Mouse (Mus musculus): Measurements from ENCODE around the gene Id3. TPM values are rescaled to one million over a fixed set of nuclear protein-coding genes. Genes with fewer than 3 reads are reported as not detected.

The Id3 gene
- total and polyA plus RNA-seq, 2 experiments from 2014 or later, result 253 to 344 TPM

- WGBS, result 68% methylated on average over 10 of the region's 10 CpGs
- ATAC-seq (no peak), DNase-seq (ENCODE audit: low spot score) (no peak)
- Histone ChIP-seq H3K4me1 (ENCODE audit: insufficient read depth, low read length) (peaks cover 6% of the 10 kb centered on the region; the same call in 1 of the 2 replicates), H3K4me2 (ENCODE audit: low read depth, low read length) (no peak overlapping the region), H3K9me3 (ENCODE audit: low read length) (no peaks in the 10 kb centered on the region), H3K4me3 (ENCODE audit: low read length) (no peak overlapping the region), H3K36me3 (ENCODE audit: insufficient read depth, low read length) (no peaks in the 10 kb centered on the region), H3K9ac (replicated peaks; ENCODE audit: low read length) (no peak overlapping the region), H3K27me3 (ENCODE audit: insufficient read depth, low read length) (no peaks in the 10 kb centered on the region), H3K27ac (no peak overlapping the region)
- TF ChIP-seq CTCF (IDR thresholded peaks at IDR 0.05; ENCODE audit: low read depth), result no peak
These were observed 32.8 kb downstream of the Id3 start for GRCm38 (mm10) chr4:136176022-136176552.

- Histone ChIP-seq H3K36me3 (ENCODE audit: insufficient read depth, low read length) (no peaks in the 10 kb centered on the region), H3K4me2 (ENCODE audit: low read depth, low read length) (no peak overlapping the region), H3K9me3 (ENCODE audit: low read length) (no peaks in the 10 kb centered on the region), H3K9ac (replicated peaks; ENCODE audit: low read length) (no peak overlapping the region), H3K27ac (no peak overlapping the region), H3K27me3 (ENCODE audit: insufficient read depth, low read length) (no peaks in the 10 kb centered on the region), H3K4me3 (ENCODE audit: low read length) (no peak overlapping the region), H3K4me1 (ENCODE audit: insufficient read depth, low read length) (peaks cover 6% of the 10 kb centered on the region; the same call in 1 of the 2 replicates)
- no peak for TF ChIP-seq CTCF (IDR thresholded peaks at IDR 0.05; ENCODE audit: low read depth)
- DNase-seq (ENCODE audit: low spot score), result no peak
- no peak for ATAC-seq
- 40% methylated on average over 8 of the region's 8 CpGs for WGBS
These were observed 33.9 kb downstream of the Id3 start for GRCm38 (mm10) chr4:136177244-136177611.

DNA sequence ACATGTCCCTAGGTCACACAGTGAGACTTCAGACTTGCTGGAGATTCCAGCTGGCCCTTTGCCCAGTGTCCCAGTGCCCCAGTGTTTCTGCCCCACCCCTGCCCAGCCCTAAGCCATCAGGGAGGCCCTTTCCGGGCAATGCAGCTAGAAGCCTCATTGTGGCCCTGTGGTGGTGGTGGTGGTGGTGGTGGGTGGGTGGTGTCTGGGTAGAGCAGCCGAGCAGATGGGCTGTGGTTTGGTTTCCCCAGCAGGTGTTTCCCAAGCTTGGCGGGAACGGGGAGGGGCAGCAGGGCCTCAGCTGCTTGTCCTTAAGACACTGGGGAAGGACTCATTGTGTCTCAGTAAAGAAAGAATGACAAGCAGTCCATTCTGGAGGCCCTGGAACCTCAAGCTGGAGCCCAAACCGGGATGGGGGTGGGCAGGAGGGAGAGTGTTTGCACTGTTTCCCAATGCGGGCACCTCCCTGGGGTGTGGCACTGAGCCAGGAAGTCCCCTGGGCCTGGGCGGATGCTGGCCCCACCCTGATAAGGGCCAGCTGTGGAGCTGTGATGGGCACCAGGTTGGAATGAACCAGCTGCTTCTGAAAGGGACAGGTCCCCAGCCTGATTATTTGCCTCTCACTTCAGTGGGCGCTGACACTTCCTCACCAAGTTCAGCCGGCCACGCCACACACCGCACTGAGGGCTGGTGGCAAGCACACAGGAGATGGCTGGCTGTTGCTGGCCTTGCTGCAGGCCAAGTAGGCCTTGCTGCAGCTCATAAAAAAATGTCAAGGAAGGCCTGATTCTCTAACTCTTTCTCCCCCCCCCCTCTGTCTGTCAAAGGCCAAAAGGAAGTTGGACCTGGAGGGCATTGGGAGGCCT is 34.5 kb downstream of the Id3 start:
- no peak for TF ChIP-seq CTCF (IDR thresholded peaks at IDR 0.05; ENCODE audit: low read depth)
- 29% methylated on average over 11 of the region's 11 CpGs for WGBS
- Histone ChIP-seq H3K9ac (replicated peaks; ENCODE audit: low read length) (no peak overlapping the region), H3K27ac (no peak overlapping the region), H3K4me2 (ENCODE audit: low read depth, low read length) (no peak overlapping the region), H3K27me3 (ENCODE audit: insufficient read depth, low read length) (no peaks in the 10 kb centered on the region), H3K36me3 (ENCODE audit: insufficient read depth, low read length) (no peaks in the 10 kb centered on the region), H3K4me1 (ENCODE audit: insufficient read depth, low read length) (peaks cover 6% of the 10 kb centered on the region; the same call in 1 of the 2 replicates), H3K9me3 (ENCODE audit: low read length) (no peaks in the 10 kb centered on the region), H3K4me3 (ENCODE audit: low read length) (no peak overlapping the region)
- no peak for ATAC-seq
- peak; percentile 59 for DNase-seq (ENCODE audit: low spot score)

DNA sequence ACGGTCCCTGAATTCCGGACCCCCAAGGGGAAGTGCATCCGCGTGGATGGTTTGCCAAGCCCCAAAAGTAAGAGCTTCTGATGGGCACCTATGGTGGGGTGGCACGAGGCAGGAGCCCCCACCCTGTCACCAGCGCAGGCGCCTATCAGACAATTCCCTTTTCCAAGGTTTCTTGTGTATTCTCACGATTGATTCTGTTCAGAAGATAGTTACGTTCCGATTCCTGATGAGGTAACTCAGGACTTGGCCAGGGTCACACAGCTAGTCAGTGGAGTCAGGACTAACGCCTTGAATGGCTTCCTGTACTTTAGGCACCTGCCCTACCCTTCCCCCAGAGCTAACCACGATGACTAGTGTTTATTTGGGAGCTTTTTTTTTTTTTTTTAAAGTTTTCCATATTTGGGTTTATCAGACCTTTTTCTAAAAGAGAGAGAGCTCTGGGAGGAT is 35.2 kb downstream of the Id3 start:
- H3K27me3 ChIP-seq (ENCODE audit: insufficient read depth, low read length), result no peaks in the 10 kb centered on the region
- H3K9me3 ChIP-seq (ENCODE audit: low read length), result no peaks in the 10 kb centered on the region
- peaks cover 6% of the 10 kb centered on the region; the same call in 1 of the 2 replicates for H3K4me1 ChIP-seq (ENCODE audit: insufficient read depth, low read length)
- DNase-seq (ENCODE audit: low spot score), result no peak
- H3K9ac ChIP-seq (replicated peaks; ENCODE audit: low read length), result no peak overlapping the region
- ATAC-seq, result no peak
- no peak overlapping the region for H3K4me3 ChIP-seq (ENCODE audit: low read length)
- no peak for TF ChIP-seq CTCF (IDR thresholded peaks at IDR 0.05; ENCODE audit: low read depth)
- WGBS, result 78% methylated on average over 12 of the region's 12 CpGs
- no peaks in the 10 kb centered on the region for H3K36me3 ChIP-seq (ENCODE audit: insufficient read depth, low read length)
- no peak overlapping the region for H3K27ac ChIP-seq
- H3K4me2 ChIP-seq (ENCODE audit: low read depth, low read length), result no peak overlapping the region

DNA sequence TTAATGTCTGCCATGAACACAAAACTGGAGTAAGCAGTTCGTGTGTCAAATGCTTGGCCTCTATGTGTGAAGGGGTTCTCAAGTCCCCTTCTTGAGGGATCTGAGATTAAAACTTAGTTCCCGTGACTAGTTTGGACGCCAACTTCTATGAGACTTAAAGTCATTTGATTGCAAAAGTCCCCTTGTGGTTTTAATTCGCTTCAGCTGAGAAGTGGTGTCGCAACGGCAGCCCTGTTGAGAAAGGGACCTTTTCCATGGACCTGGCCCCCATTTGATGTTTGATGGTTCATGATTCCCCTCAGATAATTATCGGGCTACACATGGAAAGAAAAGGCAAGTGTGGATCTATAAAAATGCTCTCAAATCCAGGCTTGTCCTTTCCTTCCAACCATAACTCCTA is 36.2 kb downstream of the Id3 start:
- Histone ChIP-seq H3K4me2 (ENCODE audit: low read depth, low read length) (peak overlapping the region; percentile 70), H3K36me3 (ENCODE audit: insufficient read depth, low read length) (no peaks in the 10 kb centered on the region), H3K9ac (replicated peaks; ENCODE audit: low read length) (no peak overlapping the region), H3K27ac (no peak overlapping the region), H3K27me3 (ENCODE audit: insufficient read depth, low read length) (no peaks in the 10 kb centered on the region), H3K9me3 (ENCODE audit: low read length) (no peaks in the 10 kb centered on the region), H3K4me1 (ENCODE audit: insufficient read depth, low read length) (peaks cover 6% of the 10 kb centered on the region; the same call in 1 of the 2 replicates), H3K4me3 (ENCODE audit: low read length) (peak overlapping the region; percentile 38; the same call in 1 of the 2 replicates)
- ATAC-seq, result no peak
- TF ChIP-seq CTCF (IDR thresholded peaks at IDR 0.05; ENCODE audit: low read depth), result no peak
- DNase-seq (ENCODE audit: low spot score), result no peak
- WGBS, result 88% methylated on average over 7 of the region's 7 CpGs

GRCm38 (mm10) chr4:136179998-136180397 is 36.7 kb downstream of the Id3 start:
- Histone ChIP-seq H3K27me3 (ENCODE audit: insufficient read depth, low read length) (no peaks in the 10 kb centered on the region), H3K9me3 (ENCODE audit: low read length) (no peaks in the 10 kb centered on the region), H3K4me3 (ENCODE audit: low read length) (peak overlapping the region; percentile 38), H3K9ac (replicated peaks; ENCODE audit: low read length) (peak overlapping the region; percentile 50), H3K27ac (peak overlapping the region; percentile 52; the same call in 1 of the 2 replicates), H3K4me2 (ENCODE audit: low read depth, low read length) (peak overlapping the region; percentile 70), H3K36me3 (ENCODE audit: insufficient read depth, low read length) (no peaks in the 10 kb centered on the region), H3K4me1 (ENCODE audit: insufficient read depth, low read length) (peaks cover 6% of the 10 kb centered on the region; the same call in 1 of the 2 replicates)
- TF ChIP-seq CTCF (IDR thresholded peaks at IDR 0.05; ENCODE audit: low read depth), result peak; percentile 85
- ATAC-seq (peak; percentile 66), DNase-seq (ENCODE audit: low spot score) (peak; percentile 81)
- 6% methylated on average over 15 of the region's 15 CpGs for WGBS
